Mouse (Mus musculus) T-helper 17 cell (primary cell): ENCODE data around the gene Coro1b.

ENCODE experiments used
- in situ Hi-C, 2 experiments: fragments of 300-600 bp; cut with MboI, MseI; formaldehyde crosslinking; loops; 1 replicate in 1 of 2; 2 replicates in 1 of 2; pipeline ENCODE4 v1.15.1; 2025; ENCODE audit warnings: high pct_unique_total_duplicates in 2 of 2

The Coro1b gene

DNA sequence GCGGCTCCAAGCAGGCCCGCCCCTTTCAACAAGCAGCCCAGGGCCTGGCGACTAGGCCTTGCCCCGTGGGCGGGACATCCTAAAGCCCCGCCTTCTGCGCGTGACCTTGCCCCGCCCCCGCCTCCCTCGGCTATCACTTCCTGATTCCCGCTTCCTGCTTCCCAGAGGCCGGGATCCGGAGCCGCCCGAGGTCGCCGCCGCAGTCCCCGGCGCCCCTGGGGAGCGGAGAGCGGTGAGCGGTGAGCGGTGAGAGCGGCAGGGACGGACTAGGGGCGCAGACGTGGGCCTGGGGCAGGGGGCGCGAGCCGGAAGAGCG lies at the start of gene Coro1b:
Gene Coro1b (plus strand): TSS at position 129 of the 316 bp plus-strand sequence.
- in situ Hi-C loops: no loop called here

- in situ Hi-C loops: loop anchor here in 1 of 2 experiments (5.0 kb wide), 2 partner anchors 42 to 53 kb away; partner anchors contain the start of genes Gstp3 and Ptprcap
Measured at GRCm38 (mm10) chr19:4099056-4099455, 49.4 kb upstream of the Coro1b start.

DNA sequence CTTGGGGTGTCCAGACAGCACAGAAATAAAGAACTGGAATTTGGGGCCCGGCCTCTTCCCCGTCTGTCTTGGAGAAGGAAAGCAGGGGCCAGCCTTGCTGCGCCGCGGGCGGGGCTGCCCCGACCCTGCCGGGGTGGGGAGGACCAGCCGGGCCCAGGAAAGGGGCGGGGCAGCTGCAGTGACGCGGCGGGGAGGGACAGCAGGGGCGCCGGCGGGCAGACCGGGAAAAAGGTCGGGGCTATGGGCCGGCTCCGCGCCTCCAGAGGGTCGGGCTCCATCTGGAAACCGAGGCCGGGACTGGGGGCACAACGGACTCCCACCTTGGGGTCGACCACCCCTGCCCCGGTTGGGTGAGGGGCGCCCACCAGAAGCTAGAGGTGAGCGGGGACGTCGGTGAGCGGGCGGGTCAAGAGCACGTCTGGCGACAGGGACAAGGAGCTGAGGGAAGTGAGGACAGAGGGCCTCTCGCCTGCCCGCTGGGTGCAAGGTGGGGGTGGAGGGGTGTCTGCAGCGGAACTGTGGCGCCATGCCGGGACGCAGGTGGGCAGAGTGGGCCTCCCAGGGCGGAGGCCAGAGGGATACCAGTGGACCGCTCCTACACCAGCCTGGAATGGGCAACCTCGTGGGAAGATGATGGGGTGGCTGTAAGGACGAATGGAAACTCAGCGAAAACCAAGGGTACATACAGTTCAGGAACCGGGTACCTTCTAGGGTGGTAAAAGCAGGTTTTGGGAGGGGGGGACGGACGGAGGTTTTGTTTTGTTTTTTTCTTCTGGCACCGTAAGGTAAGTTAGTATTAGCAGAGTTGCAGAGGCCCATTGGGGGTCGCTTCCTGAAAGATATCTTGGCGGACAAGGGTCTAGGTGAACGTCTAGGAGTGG lies 48.3 kb upstream of the Coro1b start, which contains the start of gene Pitpnm1:
Gene Pitpnm1 (plus strand): TSS at position 162 of the 881 bp plus-strand sequence.
- in situ Hi-C loops: loop anchor here (5.0 to 10.0 kb wide), 3 partner anchors 43 to 515 kb away; partner anchors contain the start of genes Gstp3 (in 1 of the 2), Lrfn4 (in 1 of the 2) and Ptprcap (in 1 of the 2)

- in situ Hi-C loops: loop anchor here in 1 of 2 experiments (10.0 kb wide), 1 partner anchor 514 kb away; the partner anchor contains the start of gene Lrfn4
Measured at GRCm38 (mm10) chr19:4100718-4101261, 47.6 kb upstream of the Coro1b start.

- in situ Hi-C loops: loop anchor here in 1 of 2 experiments (10.0 kb wide), 1 partner anchor 513 kb away; the partner anchor contains the start of gene Lrfn4
Measured at GRCm38 (mm10) chr19:4101466-4101865, 47.0 kb upstream of the Coro1b start.

DNA sequence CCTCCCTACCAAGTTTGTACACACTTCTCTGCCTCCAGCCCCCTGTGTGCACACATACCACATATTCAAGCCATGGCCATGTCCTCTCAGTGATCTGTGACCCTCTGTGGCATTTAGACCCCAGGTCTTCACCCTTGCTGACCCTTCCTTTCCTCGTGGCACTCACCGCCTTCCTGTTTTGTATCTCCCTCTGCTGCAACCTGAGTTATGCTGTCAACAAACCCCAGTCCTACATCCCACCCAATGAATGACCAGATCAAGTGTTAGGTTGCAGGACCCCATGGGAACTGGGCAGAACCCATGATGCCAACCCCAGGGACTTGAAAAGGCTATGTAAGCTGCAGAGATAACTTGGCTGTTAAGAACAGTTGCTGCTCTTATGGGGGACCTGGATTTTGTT lies 46.4 kb upstream of the Coro1b start:
- in situ Hi-C loops: loop anchor here in 1 of 2 experiments (10.0 kb wide), 1 partner anchor 513 kb away; the partner anchor contains the start of gene Lrfn4

GRCm38 (mm10) chr19:4102626-4103025 lies 45.8 kb upstream of the Coro1b start:
- in situ Hi-C loops: loop anchor here in 1 of 2 experiments (10.0 kb wide), 1 partner anchor 512 kb away; the partner anchor contains the start of gene Lrfn4

GRCm38 (mm10) chr19:4103294-4103693 lies 45.1 kb upstream of the Coro1b start:
- in situ Hi-C loops: loop anchor here in 1 of 2 experiments (10.0 kb wide), 1 partner anchor 512 kb away; the partner anchor contains the start of gene Lrfn4

DNA sequence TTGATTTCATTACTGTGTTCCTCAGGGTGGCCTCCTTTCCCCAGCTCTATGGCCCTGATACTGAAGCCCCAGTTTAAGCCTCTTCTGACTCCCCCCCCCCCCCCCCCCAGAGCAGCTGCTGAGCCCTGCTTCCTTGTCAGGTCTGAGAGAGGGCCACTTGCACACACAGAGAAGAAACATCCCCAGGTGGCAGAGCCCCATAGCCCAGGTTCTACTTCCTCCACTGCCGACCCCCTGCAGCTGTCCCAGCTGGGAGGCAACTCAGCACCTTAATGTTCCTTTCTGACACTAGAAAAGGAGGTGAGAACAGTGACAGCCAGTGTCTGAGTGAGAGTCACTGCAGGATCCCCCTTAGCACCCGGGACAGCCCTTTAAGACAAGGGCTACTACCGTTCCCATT lies 44.6 kb upstream of the Coro1b start:
- in situ Hi-C loops: loop anchor here in 1 of 2 experiments (10.0 kb wide), 1 partner anchor 511 kb away; the partner anchor contains the start of gene Lrfn4

- in situ Hi-C loops: loop anchor here in 1 of 2 experiments (10.0 kb wide), 1 partner anchor 510 kb away; the partner anchor contains the start of gene Lrfn4
Measured at GRCm38 (mm10) chr19:4104675-4105194, 43.7 kb upstream of the Coro1b start.

GRCm38 (mm10) chr19:4106654-4107053 lies 41.8 kb upstream of the Coro1b start:
- in situ Hi-C loops: loop anchor here in 1 of 2 experiments (10.0 kb wide), 1 partner anchor 508 kb away; the partner anchor contains the start of gene Lrfn4

- in situ Hi-C loops: loop anchor here in 1 of 2 experiments (10.0 kb wide), 1 partner anchor 506 kb away; the partner anchor contains the start of gene Lrfn4
Measured at GRCm38 (mm10) chr19:4108535-4108934, 39.9 kb upstream of the Coro1b start.

- in situ Hi-C loops: loop anchor here in 1 of 2 experiments (10.0 kb wide), 1 partner anchor 392 kb away; no protein-coding TSS in a partner anchor
Measured at GRCm38 (mm10) chr19:4112063-4112960, 36.1 kb upstream of the Coro1b start.

DNA sequence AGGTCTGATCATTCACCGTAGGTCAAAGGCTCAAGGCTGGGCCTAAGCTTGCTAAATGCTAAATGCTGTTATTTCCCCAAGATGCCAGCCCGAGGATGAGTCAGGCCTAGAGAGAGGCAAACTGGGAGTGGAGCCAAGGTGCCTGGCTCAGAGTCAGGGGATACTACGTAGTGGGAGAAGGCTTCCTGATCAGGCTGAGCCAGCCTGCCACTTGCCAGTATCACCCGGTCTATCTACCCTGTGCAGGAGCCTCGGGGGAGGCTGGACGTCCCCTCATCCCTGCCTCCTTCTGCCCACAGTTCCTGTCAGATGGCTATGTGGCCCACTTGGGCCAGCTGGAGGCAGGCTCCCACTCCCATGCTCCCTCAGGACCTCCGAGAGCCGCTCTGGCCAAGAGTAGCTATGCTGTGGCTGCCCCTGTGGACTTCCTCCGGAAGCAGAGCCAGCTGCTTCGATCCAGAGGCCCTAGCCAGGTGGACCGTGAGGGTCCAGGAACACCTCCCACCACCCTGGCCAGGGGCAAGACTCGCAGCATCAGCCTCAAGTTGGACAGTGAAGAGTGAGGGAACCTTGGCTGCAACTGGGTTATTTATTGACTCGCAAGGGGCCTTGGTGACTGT lies 35.1 kb upstream of the Coro1b start:
- in situ Hi-C loops: loop anchor here in 1 of 2 experiments (10.0 kb wide), 1 partner anchor 392 kb away; no protein-coding TSS in a partner anchor

GRCm38 (mm10) chr19:4113806-4114230 lies 34.6 kb upstream of the Coro1b start:
- in situ Hi-C loops: loop anchor here in 1 of 2 experiments (10.0 kb wide), 1 partner anchor 391 kb away; no protein-coding TSS in a partner anchor

- in situ Hi-C loops: loop anchor here in 1 of 2 experiments (10.0 kb wide), 1 partner anchor 390 kb away; no protein-coding TSS in a partner anchor
Measured at GRCm38 (mm10) chr19:4114551-4114950, 33.9 kb upstream of the Coro1b start.

- in situ Hi-C loops: loop anchor here in 1 of 2 experiments (10.0 kb wide), 1 partner anchor 390 kb away; no protein-coding TSS in a partner anchor
Measured at GRCm38 (mm10) chr19:4115144-4115543, 33.3 kb upstream of the Coro1b start.

GRCm38 (mm10) chr19:4115816-4116215 lies 32.6 kb upstream of the Coro1b start:
- in situ Hi-C loops: loop anchor here in 1 of 2 experiments (10.0 kb wide), 1 partner anchor 389 kb away; no protein-coding TSS in a partner anchor

GRCm38 (mm10) chr19:4117006-4117405 lies 31.4 kb upstream of the Coro1b start:
- in situ Hi-C loops: loop anchor here in 1 of 2 experiments (10.0 kb wide), 1 partner anchor 388 kb away; no protein-coding TSS in a partner anchor
